Mouse (Mus musculus) heart, embryonic 13.5 days (tissue): ENCODE measurements at regions not wholly inside any gene's neighbourhood (a gene's known extent, or its start where the extent isn't known, plus 50 kb on each side); places are given as distances from the start of the nearest gene placed in this dataset.

Source experiments
- ATAC-seq: fragments of 200-750 bp; cut with Nextera tagmentation; 2 replicates; pipeline ENCODE4 v1.8.0; 2017; ENCODE audit warnings: moderate TSS enrichment; ENCODE audit not compliant: insufficient number of reproducible peaks, low FRiP score, low TSS enrichment; ENCODE audit errors: extremely low read depth
- H3K27ac ChIP-seq: fragments of 300-500 bp; sonication (generic); replicated peaks from 2 replicates; pipeline ENCODE4 v1.5.1; 2015; ENCODE audit warnings: moderate library complexity, mild to moderate bottlenecking, inconsistent platforms
- H3K27me3 ChIP-seq: fragments of 300-500 bp; sonication (generic); replicated peaks from 2 replicates; pipeline ENCODE4 v1.6.1; 2015; ENCODE audit warnings: mild to moderate bottlenecking, inconsistent platforms
- H3K36me3 ChIP-seq: fragments of 300-500 bp; sonication (generic); 2 replicates; pipeline ENCODE4 v1.6.1; 2015; ENCODE audit warnings: mild to moderate bottlenecking, inconsistent platforms
- H3K4me1 ChIP-seq: fragments of 300-500 bp; sonication (generic); 2 replicates; pipeline ENCODE4 v1.6.1; 2015; ENCODE audit warnings: inconsistent platforms
- H3K4me2 ChIP-seq: fragments of 300-500 bp; sonication (generic); 2 replicates; pipeline ENCODE4 v1.6.1; 2015; ENCODE audit warnings: inconsistent platforms, mild to moderate bottlenecking, moderate library complexity
- H3K4me3 ChIP-seq: fragments of 300-500 bp; sonication (generic); 2 replicates; pipeline ENCODE4 v1.5.1; 2015; ENCODE audit warnings: moderate library complexity, mild to moderate bottlenecking, inconsistent platforms
- H3K9ac ChIP-seq: fragments of 300-500 bp; sonication (generic); 2 replicates; pipeline ENCODE4 v1.6.1; 2015; ENCODE audit warnings: inconsistent platforms, mild to moderate bottlenecking, moderate library complexity
- H3K9me3 ChIP-seq: fragments of 300-500 bp; sonication (generic); 2 replicates; pipeline ENCODE4 v1.6.1; 2016; ENCODE audit warnings: inconsistent platforms
- WGBS: fragments of 180-500 bp; shearing (Covaris S2); methylation state at CpG from one replicate; pipeline ENCODE4 v1.1.7; 2015; ENCODE audit warnings: mixed read lengths; 5-methylcytosine and 5-hydroxymethylcytosine counted together

DNA sequence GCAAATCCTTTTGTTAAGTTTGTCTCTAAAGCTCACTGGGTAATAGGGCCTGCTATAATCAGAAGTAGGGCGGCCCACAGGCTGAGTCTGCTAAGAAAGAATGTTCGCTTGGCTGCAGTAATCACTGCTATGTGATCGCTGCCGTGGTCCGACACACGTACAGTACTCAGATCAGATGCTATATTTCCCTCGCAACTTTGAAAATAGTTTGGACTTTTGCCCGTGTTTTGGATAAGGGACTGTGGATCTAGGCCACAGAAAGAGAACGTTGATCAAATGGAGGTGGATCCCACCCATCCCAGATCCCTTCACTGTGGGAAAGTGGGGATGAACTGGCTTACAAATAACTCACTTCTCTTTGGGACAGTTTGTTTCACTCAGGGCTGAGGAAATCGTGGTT lies 88.5 kb upstream of the Rnd3 start:
- no peaks in the 10 kb centered on the region for H3K36me3 ChIP-seq
- no peaks in the 10 kb centered on the region for H3K27me3 ChIP-seq
- 58% methylated on average over 10 of the region's 10 CpGs for WGBS
- no peak for ATAC-seq
- H3K9ac ChIP-seq = no peak overlapping the region
- no peaks in the 10 kb centered on the region for H3K9me3 ChIP-seq
- 0 out of 2 replicates have a peak overlapping the region, but pooled peaks have one; percentile 0 for H3K27ac ChIP-seq
- H3K4me2 ChIP-seq = no peak overlapping the region
- no peak overlapping the region for H3K4me3 ChIP-seq
- H3K4me1 ChIP-seq = peaks cover 4% of the 10 kb centered on the region; the same call in 1 of the 2 replicates

DNA sequence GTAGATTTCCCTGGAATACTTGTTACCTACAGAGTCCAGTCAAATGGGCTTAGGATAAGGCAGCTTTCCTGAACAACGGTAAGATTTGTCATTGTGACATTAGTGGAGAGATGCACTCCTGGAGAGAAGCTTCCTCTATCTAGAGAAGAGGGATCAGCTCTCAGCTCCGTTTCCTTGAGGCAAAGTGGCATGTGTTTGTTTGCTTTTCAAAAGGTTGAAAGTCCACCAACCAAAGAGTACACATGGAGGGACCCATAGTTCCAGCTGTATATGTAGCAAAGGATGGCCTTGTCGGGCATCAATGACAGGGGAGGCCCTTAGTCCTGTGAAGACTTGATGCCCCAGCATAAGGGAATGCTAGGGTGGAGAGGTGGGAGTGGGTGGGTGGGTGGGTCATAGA lies 87.9 kb upstream of the Rnd3 start:
- peaks cover 4% of the 10 kb centered on the region; the same call in 1 of the 2 replicates for H3K4me1 ChIP-seq
- no peak overlapping the region for H3K4me2 ChIP-seq
- no peaks in the 10 kb centered on the region for H3K36me3 ChIP-seq
- no peak for ATAC-seq
- no peak overlapping the region for H3K27ac ChIP-seq
- WGBS = 40% methylated on average over 3 of the region's 3 CpGs
- H3K4me3 ChIP-seq = no peak overlapping the region
- no peaks in the 10 kb centered on the region for H3K27me3 ChIP-seq
- H3K9me3 ChIP-seq = no peaks in the 10 kb centered on the region
- H3K9ac ChIP-seq = no peak overlapping the region

DNA sequence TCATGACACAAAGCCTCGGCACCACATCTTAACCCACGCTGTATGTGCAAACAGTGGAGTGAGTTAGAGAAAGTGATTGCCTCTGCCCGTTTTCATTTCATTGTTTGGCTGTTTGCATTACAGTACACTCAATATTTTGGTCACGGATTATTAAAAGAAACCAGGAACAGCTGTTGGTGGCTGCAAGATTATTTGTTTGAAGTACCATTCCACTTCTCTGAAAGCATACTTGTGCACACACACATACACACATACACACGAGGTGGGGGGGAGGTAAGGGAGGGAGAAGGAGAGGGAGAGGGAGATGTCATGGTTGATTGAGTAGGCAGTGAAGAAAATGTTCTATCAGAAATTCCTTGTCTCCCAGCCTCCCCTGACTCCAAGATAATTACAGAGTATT lies 85.5 kb upstream of the Rnd3 start:
- H3K4me3 ChIP-seq = no peak overlapping the region
- H3K9ac ChIP-seq = no peak overlapping the region
- no peaks in the 10 kb centered on the region for H3K27me3 ChIP-seq
- no peak overlapping the region for H3K4me2 ChIP-seq
- ATAC-seq = no peak
- 57% methylated on average over 5 of the region's 5 CpGs for WGBS
- peaks cover 4% of the 10 kb centered on the region; the same call in 1 of the 2 replicates for H3K4me1 ChIP-seq
- no peaks in the 10 kb centered on the region for H3K36me3 ChIP-seq
- H3K27ac ChIP-seq = no peak overlapping the region
- no peaks in the 10 kb centered on the region for H3K9me3 ChIP-seq

DNA sequence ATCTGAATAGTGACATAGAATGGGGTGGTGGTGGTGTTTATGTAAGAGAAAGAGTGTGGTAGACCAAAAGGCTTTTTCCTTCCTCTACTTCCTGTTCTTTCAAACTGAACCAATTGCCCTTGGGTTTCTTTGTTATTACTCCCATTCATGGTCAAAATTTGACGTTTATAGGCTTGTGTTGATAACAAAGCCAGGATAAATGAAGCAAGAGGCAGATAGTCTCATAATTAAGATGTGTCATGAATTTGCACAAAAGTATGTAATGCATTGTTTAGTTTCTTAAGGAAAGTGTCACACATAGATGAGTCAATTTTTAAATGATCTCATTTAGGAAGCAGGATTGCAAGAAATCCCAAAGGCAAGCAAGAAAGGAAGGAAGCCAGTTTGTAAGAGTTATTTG lies 73.9 kb upstream of the Rnd3 start:
- Histone ChIP-seq H3K36me3 (no peaks in the 10 kb centered on the region), H3K9ac (no peak overlapping the region), H3K27me3 (no peaks in the 10 kb centered on the region), H3K4me3 (no peak overlapping the region), H3K4me2 (no peak overlapping the region), H3K9me3 (no peaks in the 10 kb centered on the region), H3K27ac (no peak overlapping the region), H3K4me1 (peaks cover 6% of the 10 kb centered on the region; the same call in 1 of the 2 replicates)
- no peak for ATAC-seq
- 50% methylated on average over 1 of the region's 1 CpGs for WGBS

DNA sequence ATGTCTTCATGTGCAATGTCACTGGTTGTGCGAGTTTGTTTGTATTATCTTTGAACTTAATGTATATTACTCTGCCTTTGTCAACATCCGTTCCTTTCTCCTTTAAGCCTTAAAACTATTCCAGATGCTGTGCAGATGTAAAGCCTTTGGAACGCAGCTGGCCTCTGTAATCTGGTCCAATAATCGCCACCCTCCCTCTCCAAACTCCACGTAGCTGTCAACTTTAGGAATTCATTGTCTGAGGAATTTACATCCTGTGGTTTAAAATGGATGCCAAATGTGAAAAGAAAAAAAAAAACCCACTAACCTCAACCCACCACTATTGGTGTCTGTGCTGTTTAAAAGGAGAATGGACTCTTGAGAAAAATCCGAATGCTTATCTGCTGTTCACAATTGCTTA lies 70.8 kb upstream of the Rnd3 start:
- Histone ChIP-seq H3K9ac (no peak overlapping the region), H3K9me3 (no peaks in the 10 kb centered on the region), H3K27ac (no peak overlapping the region), H3K4me3 (no peak overlapping the region), H3K36me3 (no peaks in the 10 kb centered on the region), H3K4me1 (peaks cover 6% of the 10 kb centered on the region; the same call in 1 of the 2 replicates), H3K27me3 (no peaks in the 10 kb centered on the region), H3K4me2 (no peak overlapping the region)
- WGBS = 47% methylated on average over 6 of the region's 6 CpGs
- ATAC-seq = no peak

DNA sequence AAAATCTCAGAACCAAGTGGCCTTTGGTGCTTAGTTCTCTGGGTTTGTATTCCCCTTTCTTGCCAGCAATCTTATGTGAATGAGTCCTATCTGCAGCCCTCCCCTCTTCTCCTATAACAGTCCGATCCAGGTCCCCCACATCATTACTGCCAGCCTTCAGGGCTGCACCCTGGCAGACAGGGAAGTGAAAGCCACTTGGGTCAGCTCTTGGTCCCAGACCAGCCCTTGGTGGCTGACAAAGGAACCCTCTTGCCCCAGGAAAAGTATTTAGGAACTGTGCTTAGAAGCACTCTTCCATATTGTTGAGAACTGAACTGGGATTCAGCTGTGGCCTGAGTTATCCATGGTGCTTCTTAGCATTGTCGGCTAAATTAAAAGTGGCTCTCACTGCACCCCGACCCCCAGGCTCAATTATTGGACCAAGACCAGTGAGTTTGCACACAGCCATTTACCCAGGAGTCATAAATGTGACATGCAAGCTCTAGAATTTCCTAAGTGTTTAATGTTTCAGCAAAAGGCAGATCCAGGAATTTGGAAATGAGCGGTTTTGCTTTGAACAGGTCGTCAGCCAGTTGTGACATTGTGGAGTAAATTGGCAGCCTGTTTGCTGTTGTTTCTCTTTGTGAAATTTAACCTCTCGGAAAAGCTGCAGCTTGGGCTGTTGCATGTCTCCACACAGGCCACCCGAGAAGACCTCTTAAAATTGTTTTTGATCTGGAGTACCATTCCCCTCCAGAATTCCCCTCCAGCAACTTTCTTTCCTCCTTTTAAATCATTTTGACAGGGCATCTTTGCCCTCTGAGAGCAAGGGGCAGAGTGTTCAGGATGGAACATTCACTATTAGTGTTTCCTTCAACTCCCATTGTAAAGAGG lies 58.5 kb upstream of the Rnd3 start:
- no peaks in the 10 kb centered on the region for H3K9me3 ChIP-seq
- no peaks in the 10 kb centered on the region for H3K4me1 ChIP-seq
- H3K4me3 ChIP-seq = no peak overlapping the region
- H3K36me3 ChIP-seq = no peaks in the 10 kb centered on the region
- H3K27ac ChIP-seq = no peak overlapping the region
- 67% methylated on average over 7 of the region's 7 CpGs for WGBS
- no peak for ATAC-seq
- H3K4me2 ChIP-seq = no peak overlapping the region
- no peak overlapping the region for H3K9ac ChIP-seq
- no peaks in the 10 kb centered on the region for H3K27me3 ChIP-seq

DNA sequence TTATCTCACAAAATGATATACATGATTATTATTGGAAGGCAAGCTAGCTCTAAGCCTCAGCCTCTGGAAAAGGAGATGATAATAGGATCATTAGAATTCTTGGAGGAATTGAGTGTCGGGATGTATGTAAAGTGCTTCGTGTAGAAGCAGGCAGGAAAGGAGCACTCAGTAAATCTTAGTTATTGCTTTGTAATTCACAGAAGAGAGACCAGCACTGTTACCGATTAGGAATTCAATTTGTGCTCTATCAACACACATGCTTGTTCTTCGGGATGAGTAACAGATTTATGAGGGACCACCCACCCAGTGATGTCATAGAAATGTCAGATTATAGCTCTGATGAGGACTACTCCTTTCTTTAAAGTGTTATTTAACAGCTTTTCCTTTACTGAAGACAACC lies 57.4 kb upstream of the Rnd3 start:
- Histone ChIP-seq H3K27ac (no peak overlapping the region), H3K9me3 (no peaks in the 10 kb centered on the region), H3K4me1 (no peaks in the 10 kb centered on the region), H3K9ac (no peak overlapping the region), H3K36me3 (no peaks in the 10 kb centered on the region), H3K27me3 (no peaks in the 10 kb centered on the region), H3K4me3 (no peak overlapping the region), H3K4me2 (no peak overlapping the region)
- 55% methylated on average over 4 of the region's 4 CpGs for WGBS
- no peak for ATAC-seq
